Comparison of ENCODE assay signal across 7 mouse cellular contexts in genomic region chr13:58808381-58808821, GRCm38 (mm10). TPM values are rescaled to one million over a fixed set of nuclear protein-coding genes. Genes with fewer than 3 reads are reported as not detected.
A peak's percentile ranks its signal among the peaks of the same experiment; 100 is the strongest.
DNase-seq lines count a peak whose midpoint lies in the region; ATAC-seq lines count a peak whose summit lies in the region.

No protein-coding gene starts in this region.

- peak overlapping the region; percentile 97 for H3K9ac ChIP-seq in hindbrain, embryonic 16.5 days (ENCODE audit: low read depth, low read length)
- peak overlapping the region; percentile 49 for H3K9ac ChIP-seq in limb, embryonic 11.5 days (ENCODE audit: low read length)
- peak overlapping the region; percentile 92 for H3K9ac ChIP-seq in neural tube, embryonic 12.5 days

- peak overlapping the region; percentile 98 for H3K27ac ChIP-seq in hindbrain, embryonic 16.5 days (ENCODE audit: low read depth, low read length)
- H3K27ac ChIP-seq in limb, embryonic 11.5 days (replicated peaks; ENCODE audit: low read depth, low read length): no peak overlapping the region
- peak overlapping the region; percentile 82; the same call in 1 of the 2 replicates for H3K27ac ChIP-seq in neural tube, embryonic 12.5 days

- H3K9me3 ChIP-seq in hindbrain, embryonic 16.5 days (ENCODE audit: control insufficient read depth, low read length): no peaks in the 10 kb centered on the region
- H3K9me3 ChIP-seq in limb, embryonic 11.5 days (ENCODE audit: control insufficient read depth, low read length): no peaks in the 10 kb centered on the region
- H3K9me3 ChIP-seq in neural tube, embryonic 12.5 days: no peaks in the 10 kb centered on the region

- peaks cover 28% of the 10 kb centered on the region for H3K4me1 ChIP-seq in hindbrain, embryonic 16.5 days (ENCODE audit: control insufficient read depth, insufficient read depth, low read depth, low read length)
- H3K4me1 ChIP-seq in limb, embryonic 11.5 days (ENCODE audit: control insufficient read depth, insufficient read depth, low read length): peaks cover 9% of the 10 kb centered on the region
- H3K4me1 ChIP-seq in neural tube, embryonic 12.5 days: peaks cover 23% of the 10 kb centered on the region

- ATAC-seq in frontal cortex, adult (ENCODE audit: low TSS enrichment): peak; percentile 21; the same call in 1 of the 2 replicates
- ATAC-seq in hindbrain, embryonic 16.5 days: peak; percentile 24
- no peak for ATAC-seq in limb, embryonic 11.5 days (ENCODE audit: insufficient number of reproducible peaks, low FRiP score, low TSS enrichment, low read depth)
- peak; percentile 61 for ATAC-seq in neural tube, embryonic 12.5 days (ENCODE audit: low FRiP score, low read depth)

- peak overlapping the region; percentile 84 for H3K4me3 ChIP-seq in hindbrain, embryonic 16.5 days (ENCODE audit: low read length)
- H3K4me3 ChIP-seq in limb, embryonic 11.5 days (ENCODE audit: low read depth, low read length): peak overlapping the region; percentile 59
- H3K4me3 ChIP-seq in neural tube, embryonic 12.5 days: peak overlapping the region; percentile 77

- no peaks in the 10 kb centered on the region for H3K36me3 ChIP-seq in hindbrain, embryonic 16.5 days (ENCODE audit: control insufficient read depth, insufficient read depth, low read length)
- H3K36me3 ChIP-seq in limb, embryonic 11.5 days (ENCODE audit: control insufficient read depth, insufficient read depth, low read length): no peaks in the 10 kb centered on the region
- H3K36me3 ChIP-seq in neural tube, embryonic 12.5 days: no peaks in the 10 kb centered on the region

- no peaks in the 10 kb centered on the region for H3K27me3 ChIP-seq in hindbrain, embryonic 16.5 days (replicated peaks; ENCODE audit: control insufficient read depth, insufficient read depth, low read length)
- H3K27me3 ChIP-seq in limb, embryonic 11.5 days (ENCODE audit: control insufficient read depth, insufficient read depth, low read length): peaks cover 40% of the 10 kb centered on the region
- H3K27me3 ChIP-seq in neural tube, embryonic 12.5 days (replicated peaks): peaks cover 8% of the 10 kb centered on the region

- peak overlapping the region; percentile 80 for H3K4me2 ChIP-seq in hindbrain, embryonic 16.5 days (ENCODE audit: low read length)
- peak overlapping the region; percentile 99 for H3K4me2 ChIP-seq in limb, embryonic 11.5 days (ENCODE audit: low read depth, severe bottlenecking)
- peak overlapping the region; percentile 93 for H3K4me2 ChIP-seq in neural tube, embryonic 12.5 days (replicated peaks)

- 1% methylated on average over 25 of the region's 32 CpGs for WGBS in hindbrain, embryonic 16.5 days
- WGBS in limb, embryonic 11.5 days: 0% methylated on average over 30 of the region's 32 CpGs
- 2% methylated on average over 32 of the region's 32 CpGs for WGBS in neural tube, embryonic 12.5 days

- DNase-seq in adrenal gland, postnatal 14 days: peak; percentile 56
- DNase-seq in cerebellum, adult 9-10 months: peak; percentile 80
- DNase-seq in limb, embryonic 11.5 days (ENCODE audit: low spot score): peak; percentile 62
- DNase-seq in thymus, postnatal 36 days: no peak

RNA-seq across cellular contexts. Expression of gene Ntrk2, which starts 2.0 kb away (rescaled TPM):
- total RNA-seq in adrenal gland, postnatal 14 days (2021): 29.3 and 31.5 TPM in 2 replicates
- polyA plus RNA-seq in hindbrain, embryonic 16.5 days (2015; fragmentation: Nextera tagmentation; extraction: Ambion mirVana): 137 and 146 TPM in 2 replicates
- 4.0 and 5.6 TPM in 2 replicates for polyA plus RNA-seq in limb, embryonic 11.5 days (2014; fragmentation: Nextera tagmentation; extraction: Ambion mirVana)
- polyA plus RNA-seq in neural tube, embryonic 12.5 days (2016; fragmentation: Nextera tagmentation; extraction: Ambion mirVana): 74.8 and 76.1 TPM in 2 replicates

Comparison
In these comparisons a context has a peak if more than half of its experiments do, and no peak if none do; other contexts are left out.
1. DNase-seq: peak in adrenal gland, postnatal 14 days (single experiment), cerebellum, adult 9-10 months (single experiment) and limb, embryonic 11.5 days (single experiment); none in thymus, postnatal 36 days (0 of 2).
2. RNA of gene Ntrk2, which starts 2.0 kb away (polyA plus RNA-seq): 137 to 146 TPM in hindbrain, embryonic 16.5 days and 74.8 to 76.1 TPM in neural tube, embryonic 12.5 days; 4.0 to 5.6 TPM in limb, embryonic 11.5 days; every median in the first group is over 10 times any median in the second.
3. Peak in every context shown above with its lines, with median percentiles within 50 percentile points of each other: H3K4me2 ChIP-seq, H3K4me3 ChIP-seq and H3K9ac ChIP-seq.